Mouse (Mus musculus): Measurements from ENCODE around the gene Egln1.

DNA sequence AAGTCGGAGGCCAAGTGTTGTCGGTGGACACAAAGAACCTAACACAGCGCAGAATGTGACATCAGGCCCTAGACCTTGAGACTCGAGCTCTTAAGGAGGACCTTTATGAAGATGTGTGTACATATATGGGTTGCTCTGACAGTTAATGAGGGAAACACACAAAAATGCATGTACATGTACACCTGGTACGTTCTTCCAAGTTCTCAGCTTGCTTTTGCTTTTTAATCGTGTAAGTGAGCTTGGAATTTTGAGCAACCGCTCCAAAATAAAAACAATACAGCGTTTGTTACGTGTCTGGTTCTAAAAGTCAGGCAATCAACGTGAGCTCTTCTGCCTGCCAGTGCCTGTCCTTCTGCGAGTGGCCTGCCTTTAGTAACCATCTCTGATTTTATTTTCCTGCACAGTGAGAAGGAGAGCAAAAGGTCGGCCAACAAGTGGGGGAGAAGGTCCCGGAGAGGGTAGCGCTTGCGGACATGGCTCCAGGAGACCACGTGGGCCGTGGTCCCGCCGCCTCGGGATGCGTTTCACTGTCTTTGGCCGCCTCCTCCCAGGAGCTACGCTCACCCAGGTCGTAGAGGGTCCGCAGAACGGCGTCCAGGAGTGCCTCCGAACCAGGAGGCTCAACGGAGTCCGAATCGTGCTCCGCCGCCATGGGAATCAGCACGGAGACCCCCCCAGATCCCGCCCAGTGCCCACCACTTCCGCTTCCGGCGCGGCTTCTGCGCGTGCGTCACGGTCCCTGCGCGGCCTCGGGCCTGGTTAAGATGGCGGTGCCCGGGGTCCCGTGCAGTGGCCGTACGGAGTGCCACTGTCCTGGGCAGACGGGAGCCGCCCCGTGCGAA is 86.6 kb downstream of the Egln1 start, which contains the start of the genes Gnpat and 2810004N23Rik:
- TF ChIP-seq CTCF (IDR thresholded peaks at IDR 0.05; ENCODE audit: low read depth): no peak
- TF ChIP-seq EP300 (IDR thresholded peaks at IDR 0.05; ENCODE audit: low read depth): no peak

Measured in liver, postnatal 0 days (tissue).